Mouse (Mus musculus): ENCODE results near the gene Fiz1.

DNA sequence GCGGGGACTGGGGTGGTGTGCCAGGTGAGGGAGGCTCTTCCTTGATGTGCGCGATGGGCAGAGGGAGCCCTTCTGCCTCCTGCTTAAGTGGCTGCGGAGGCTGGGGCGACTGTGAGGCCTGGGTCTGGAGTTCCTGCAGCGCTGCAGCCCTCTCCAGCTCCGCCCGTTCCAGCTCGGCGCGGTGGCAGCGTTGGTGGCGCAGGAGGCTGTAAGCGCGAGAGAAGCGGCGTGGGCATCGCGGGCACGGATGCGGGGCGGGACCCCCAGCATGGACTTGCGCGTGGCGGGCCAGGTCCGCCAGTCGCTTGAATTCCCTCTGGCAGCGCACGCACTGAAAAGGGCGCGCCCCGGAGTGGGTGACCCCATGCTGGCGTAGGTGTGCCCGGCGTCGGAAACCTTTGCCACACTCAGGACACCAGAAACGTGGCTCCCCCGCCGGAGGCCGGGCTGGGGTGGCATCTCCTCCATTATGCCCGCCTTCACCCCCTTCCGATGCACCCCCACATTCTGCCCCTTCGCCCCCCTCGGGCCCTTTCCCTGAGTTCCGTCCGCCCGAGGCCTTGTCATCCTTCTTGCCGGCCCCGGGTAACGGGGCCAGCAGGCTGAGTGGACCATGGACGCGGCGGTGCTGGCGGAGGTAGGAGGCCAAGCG lies 21.0 kb downstream of the Fiz1 start:
- no peak for TF ChIP-seq CTCF (IDR thresholded peaks at IDR 0.05)
- no peak for TF ChIP-seq EP300 (IDR thresholded peaks at IDR 0.05; ENCODE audit: insufficient read depth, low read depth, low read length)

All from heart, adult 2 months (tissue).